Mouse (Mus musculus): ENCODE results near the gene Tbx19. TPM values are rescaled to one million over a fixed set of nuclear protein-coding genes. Genes with fewer than 3 reads are reported as not detected.

Gene Tbx19
- total RNA-seq, 2 experiments from 2014 or later: not detected

- H3K4me3 ChIP-seq: no peak overlapping the region
- intact Hi-C loops (cut with DNase I): no loop called here
- DNase-seq: no peak
- no peak overlapping the region for H3K27ac ChIP-seq
- no peak for TF ChIP-seq CTCF (IDR thresholded peaks at IDR 0.05)
Measured at GRCm38 (mm10) chr1:165174059-165174616, 13.6 kb upstream of the Tbx19 start.

GRCm38 (mm10) chr1:165171277-165171676 is 10.7 kb upstream of the Tbx19 start:
- no peak for DNase-seq
- Histone ChIP-seq H3K27ac (no peak overlapping the region), H3K4me3 (no peak overlapping the region)
- no peak for TF ChIP-seq CTCF (IDR thresholded peaks at IDR 0.05)
- intact Hi-C loops (cut with DNase I): no loop called here

- no peak for DNase-seq
- Histone ChIP-seq H3K4me3 (no peak overlapping the region), H3K27ac (no peak overlapping the region)
- TF ChIP-seq CTCF (IDR thresholded peaks at IDR 0.05): no peak
- intact Hi-C loops (cut with DNase I): no loop called here
Measured at GRCm38 (mm10) chr1:165170157-165170556, 9.6 kb upstream of the Tbx19 start.

DNA sequence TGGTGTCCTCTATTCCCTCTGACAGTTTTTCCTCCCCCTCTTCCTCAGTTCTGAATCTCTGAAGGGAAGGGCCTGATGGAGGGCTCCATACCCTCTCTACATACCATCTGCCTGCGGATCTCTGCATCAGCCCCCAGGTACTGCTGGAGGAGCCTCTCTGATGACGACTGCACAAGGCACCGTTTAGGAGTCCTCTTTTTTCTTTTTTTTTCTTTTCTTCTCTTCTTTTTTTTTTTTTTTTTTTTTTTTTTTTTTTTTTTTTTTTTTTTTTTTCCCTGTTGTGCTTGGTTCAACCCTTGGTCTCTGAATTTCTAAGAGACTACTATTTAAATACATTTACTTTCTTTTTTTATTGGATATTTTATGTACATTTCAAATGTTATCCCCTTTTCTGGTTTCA is 8.9 kb upstream of the Tbx19 start:
- DNase-seq: no peak
- H3K27ac ChIP-seq: no peak overlapping the region
- no peak for TF ChIP-seq CTCF (IDR thresholded peaks at IDR 0.05)
- no peak overlapping the region for H3K4me3 ChIP-seq
- intact Hi-C loops (cut with DNase I): no loop called here

GRCm38 (mm10) chr1:165164920-165165319 is 4.3 kb upstream of the Tbx19 start:
- no peak overlapping the region for H3K4me3 ChIP-seq
- no peak overlapping the region for H3K27ac ChIP-seq
- intact Hi-C loops (cut with DNase I): no loop called here
- DNase-seq: no peak
- no peak for TF ChIP-seq CTCF (IDR thresholded peaks at IDR 0.05)

DNA sequence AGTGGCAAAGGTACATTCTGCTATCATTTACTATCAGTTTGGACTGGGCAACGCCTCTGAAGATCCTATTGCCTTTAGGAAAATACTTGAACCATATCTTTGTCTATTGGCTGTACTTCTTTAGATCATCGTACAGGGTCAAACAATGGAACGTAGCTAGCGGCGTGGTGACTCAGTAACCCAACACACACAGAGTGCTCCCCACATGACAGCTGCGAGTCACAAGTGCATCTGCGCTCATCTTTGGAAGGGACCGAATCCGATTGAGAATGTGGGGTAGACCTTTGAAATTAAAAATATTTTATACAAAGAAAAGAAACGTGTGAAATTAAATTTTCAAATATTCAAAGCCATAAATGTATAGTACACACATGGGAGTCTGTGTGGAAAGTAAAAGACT is 1.7 kb downstream of the Tbx19 start:
- no peak for TF ChIP-seq CTCF (IDR thresholded peaks at IDR 0.05)
- intact Hi-C loops (cut with DNase I): no loop called here
- H3K27ac ChIP-seq: no peak overlapping the region
- no peak for DNase-seq
- H3K4me3 ChIP-seq: no peak overlapping the region

- Histone ChIP-seq H3K27ac (no peak overlapping the region), H3K4me3 (no peak overlapping the region)
- no peak for TF ChIP-seq CTCF (IDR thresholded peaks at IDR 0.05)
- no peak for DNase-seq
- intact Hi-C loops (cut with DNase I): no loop called here
Measured at GRCm38 (mm10) chr1:165154162-165154561, 6.4 kb downstream of the Tbx19 start.

- TF ChIP-seq CTCF (IDR thresholded peaks at IDR 0.05): no peak
- Histone ChIP-seq H3K4me3 (no peak overlapping the region), H3K27ac (no peak overlapping the region)
- intact Hi-C loops (cut with DNase I): no loop called here
- DNase-seq: no peak
Measured at GRCm38 (mm10) chr1:165151216-165151615, 9.4 kb downstream of the Tbx19 start.

GRCm38 (mm10) chr1:165142343-165142916 is 18.1 kb downstream of the Tbx19 start:
- TF ChIP-seq CTCF (IDR thresholded peaks at IDR 0.05): no peak
- intact Hi-C loops (cut with DNase I): no loop called here
- H3K27ac ChIP-seq: no peak overlapping the region
- DNase-seq: no peak
- H3K4me3 ChIP-seq: no peak overlapping the region

- no peak for DNase-seq
- no peak overlapping the region for H3K4me3 ChIP-seq
- no peak overlapping the region for H3K27ac ChIP-seq
- intact Hi-C loops (cut with DNase I): no loop called here
- TF ChIP-seq CTCF (IDR thresholded peaks at IDR 0.05): no peak
Measured at GRCm38 (mm10) chr1:165140227-165140626, 20.3 kb downstream of the Tbx19 start.

DNA sequence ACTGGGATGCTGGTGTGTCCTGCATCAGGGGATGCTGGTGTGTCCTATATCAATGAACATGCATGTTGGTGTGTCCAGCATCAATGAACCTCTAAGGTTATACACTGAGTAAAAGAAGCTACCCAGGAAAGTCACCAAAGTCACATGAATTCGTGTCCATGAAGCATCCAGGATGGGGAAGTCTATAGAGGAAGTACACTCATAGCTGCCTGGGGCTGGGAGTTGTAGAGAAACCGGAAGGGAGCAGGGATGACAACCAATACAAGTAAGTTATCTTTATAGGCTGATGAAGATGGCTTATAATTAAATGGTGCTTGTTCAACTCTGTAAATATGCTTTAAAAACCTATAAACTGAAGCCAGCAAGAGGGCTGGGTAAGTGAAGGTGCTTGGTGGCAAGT is 26.7 kb downstream of the Tbx19 start:
- intact Hi-C loops (cut with DNase I): no loop called here
- Histone ChIP-seq H3K4me3 (no peak overlapping the region), H3K27ac (no peak overlapping the region)
- no peak for DNase-seq
- no peak for TF ChIP-seq CTCF (IDR thresholded peaks at IDR 0.05)

- no peak overlapping the region for H3K4me3 ChIP-seq
- DNase-seq: no peak
- H3K27ac ChIP-seq: no peak overlapping the region
- no peak for TF ChIP-seq CTCF (IDR thresholded peaks at IDR 0.05)
- intact Hi-C loops (cut with DNase I): no loop called here
Measured at GRCm38 (mm10) chr1:165133279-165133678, 27.3 kb downstream of the Tbx19 start.

DNA sequence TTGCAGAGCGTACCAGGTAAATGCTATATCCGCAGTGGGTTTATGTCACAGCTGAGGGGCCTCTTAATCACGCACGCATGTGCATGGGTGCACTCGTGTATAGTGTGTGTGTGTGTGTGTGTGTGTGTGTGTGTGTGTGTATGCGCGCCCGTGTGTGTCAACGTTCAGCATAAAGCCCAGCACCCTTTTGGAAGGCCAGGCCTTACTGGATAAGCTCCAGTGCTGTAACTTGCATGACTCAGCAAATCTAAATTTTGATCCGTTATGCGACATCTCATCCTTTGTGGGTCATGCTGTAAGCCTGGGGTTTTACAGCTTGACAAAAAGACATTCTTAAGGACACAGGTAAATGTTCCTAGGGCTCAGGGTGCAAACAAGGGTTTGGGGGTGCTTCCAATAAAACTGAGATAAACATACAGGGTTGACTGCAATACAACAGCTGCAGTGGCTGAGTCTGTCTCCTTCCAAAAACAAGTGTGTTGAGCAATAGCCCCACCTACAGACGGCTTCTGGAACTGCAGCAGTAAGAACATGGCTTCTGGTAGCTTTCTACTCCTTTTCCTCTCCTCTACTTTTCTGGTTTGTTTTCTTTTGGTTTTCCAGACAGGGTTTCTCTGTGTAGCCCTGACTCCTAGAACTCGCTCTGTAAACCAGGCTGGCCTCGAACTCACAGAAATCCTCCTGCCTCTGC is 28.2 kb downstream of the Tbx19 start:
- DNase-seq: peak; percentile 70
- intact Hi-C loops (cut with DNase I): no loop called here
- H3K27ac ChIP-seq: no peak overlapping the region
- H3K4me3 ChIP-seq: 0 out of 2 replicates have a peak overlapping the region, but pooled peaks have one; percentile 28
- TF ChIP-seq CTCF (IDR thresholded peaks at IDR 0.05): peak; percentile 91

DNA sequence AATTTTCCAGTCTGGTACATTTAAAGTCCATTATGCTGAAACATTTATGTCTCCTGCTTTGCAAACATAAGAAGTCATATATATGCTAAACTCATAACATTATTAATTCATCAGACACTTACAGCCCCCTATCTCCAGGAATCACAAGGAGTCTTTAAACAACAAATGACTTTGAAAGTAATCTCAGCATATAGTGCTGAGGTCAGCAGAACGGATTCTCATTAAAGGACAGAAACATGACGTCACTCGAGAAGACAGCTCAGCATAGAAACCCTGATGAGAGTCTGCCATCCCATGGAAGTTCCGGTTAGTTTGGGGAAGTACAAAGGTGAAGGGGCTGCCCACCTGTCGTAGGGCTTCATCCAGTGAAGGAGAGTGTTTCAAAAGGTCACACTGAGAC is 31.0 kb downstream of the Tbx19 start:
- H3K4me3 ChIP-seq: no peak overlapping the region
- no peak for TF ChIP-seq CTCF (IDR thresholded peaks at IDR 0.05)
- no peak for DNase-seq
- intact Hi-C loops (cut with DNase I): no loop called here
- H3K27ac ChIP-seq: no peak overlapping the region

All from gastrocnemius, adult 2 months (tissue).